Mouse (Mus musculus): Measurements from ENCODE around the gene Fat3. TPM values are rescaled to one million over a fixed set of nuclear protein-coding genes. Genes with fewer than 3 reads are reported as not detected.

Gene Fat3
- total RNA-seq, 2 experiments from 2014 or later: 66.0 to 81.2 TPM

DNA sequence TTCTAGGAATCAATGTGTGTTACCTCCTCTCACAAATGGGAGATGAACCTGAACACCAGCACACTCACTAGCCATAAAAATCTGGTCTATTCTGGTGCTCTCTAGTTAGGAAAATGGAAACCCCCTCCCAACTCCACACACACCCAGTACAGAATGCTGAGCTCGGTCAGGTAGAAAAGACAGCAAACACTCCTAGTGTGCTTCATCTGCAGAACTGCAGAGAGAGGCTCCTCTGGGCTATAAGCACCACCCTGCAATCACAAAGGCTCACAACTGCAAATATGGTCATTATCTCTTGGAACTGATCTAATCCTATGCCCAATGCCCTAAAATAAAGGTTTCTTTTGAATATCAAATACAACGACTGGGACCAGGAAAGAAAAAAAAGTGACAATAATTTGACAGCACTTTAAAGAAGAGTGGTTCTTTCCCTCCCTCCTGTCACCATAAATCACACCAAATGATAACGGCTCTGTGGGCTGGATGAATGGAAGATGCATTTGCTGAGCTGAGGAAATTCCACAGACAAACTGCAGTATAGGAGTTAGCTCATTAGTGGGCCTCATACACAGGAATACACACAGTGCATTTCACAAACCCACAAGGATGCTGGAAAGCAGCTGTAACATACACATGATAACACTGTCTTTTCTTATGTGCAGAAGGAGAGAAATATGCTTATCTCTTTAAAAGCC is 170.6 kb downstream of the Fat3 start:
- DNase-seq (ENCODE audit: low spot score in 2 of 2): no peak
- intact Hi-C loops (cut with DNase I): no loop called here

- intact Hi-C loops (cut with DNase I): no loop called here
- no peak for DNase-seq (ENCODE audit: low spot score in 2 of 2)
Observed at GRCm38 (mm10) chr9:16318957-16319356, 182.1 kb downstream of the Fat3 start.

GRCm38 (mm10) chr9:16312599-16313197 is 188.4 kb downstream of the Fat3 start:
- peak in 1 of 2 experiments; percentile 44 for DNase-seq (ENCODE audit: low spot score in 2 of 2)
- intact Hi-C loops (cut with DNase I): no loop called here

DNA sequence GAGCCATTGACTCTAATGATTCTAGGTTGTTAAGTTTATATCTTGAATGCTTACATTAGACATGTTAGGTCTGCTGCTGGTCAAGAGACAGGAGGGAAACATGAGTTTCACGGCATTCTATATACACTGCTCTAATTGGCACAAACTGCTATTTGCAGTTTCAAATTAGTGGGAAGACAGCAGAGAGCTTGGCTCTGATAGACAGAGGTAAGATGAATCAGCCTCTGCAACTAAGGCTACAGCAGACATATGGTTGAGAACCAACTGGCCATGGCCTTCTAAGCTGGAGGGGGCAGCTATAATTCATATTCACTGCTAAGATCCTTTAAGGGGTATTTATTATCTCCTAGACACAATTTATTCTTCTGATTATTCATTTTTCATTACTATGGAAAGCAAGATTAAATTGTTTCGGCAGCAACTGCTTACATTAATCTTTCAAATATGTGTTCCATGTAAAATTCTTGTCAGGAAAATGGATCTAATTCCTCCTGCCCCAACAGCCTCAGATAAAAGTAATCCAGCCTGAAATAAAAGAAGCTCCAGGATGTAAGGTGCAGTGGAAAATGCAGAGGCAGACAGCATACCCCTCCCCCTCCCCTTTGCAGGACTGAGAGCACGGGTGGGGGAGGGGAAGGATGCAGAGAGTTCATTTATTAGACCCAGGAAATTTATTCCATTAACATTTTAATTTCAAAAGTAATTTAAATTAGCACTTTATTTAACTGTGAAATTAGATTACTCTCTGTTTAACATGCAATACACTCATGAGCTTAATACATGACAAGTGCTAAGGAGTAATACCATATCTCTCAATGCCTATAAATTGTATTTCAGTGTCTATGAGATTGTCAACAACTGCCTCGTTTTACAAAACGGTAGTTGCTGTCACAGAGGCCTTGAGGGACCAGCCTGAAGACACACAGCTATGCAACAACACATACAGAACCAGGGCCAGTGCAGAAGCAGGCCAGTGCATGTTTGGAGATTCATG is 189.9 kb downstream of the Fat3 start:
- intact Hi-C loops (cut with DNase I): no loop called here
- DNase-seq (ENCODE audit: low spot score in 2 of 2): no peak

DNA sequence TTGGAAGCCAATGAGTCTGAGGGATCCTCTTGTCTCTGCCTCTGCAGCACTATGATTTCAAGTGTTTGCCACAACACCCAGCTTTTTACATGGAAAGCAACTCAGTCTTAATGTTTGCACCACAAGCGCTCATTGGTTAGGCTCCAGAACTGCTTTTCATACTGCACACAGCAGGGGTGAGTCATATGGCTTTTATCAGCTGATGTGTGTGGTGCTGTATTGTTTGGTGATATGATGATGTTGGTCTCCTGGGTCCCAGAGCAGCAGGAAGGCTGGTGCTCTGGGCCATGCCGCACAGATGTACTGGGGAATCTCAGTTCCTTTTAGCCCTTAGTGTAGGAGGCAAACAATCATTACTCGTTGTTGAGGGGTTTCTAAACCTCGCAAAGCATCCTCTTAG is 190.8 kb downstream of the Fat3 start:
- intact Hi-C loops (cut with DNase I): no loop called here
- DNase-seq (ENCODE audit: low spot score in 2 of 2): no peak

GRCm38 (mm10) chr9:16307789-16308188 is 193.3 kb downstream of the Fat3 start:
- intact Hi-C loops (cut with DNase I): no loop called here
- DNase-seq (ENCODE audit: low spot score in 2 of 2): no peak

DNA sequence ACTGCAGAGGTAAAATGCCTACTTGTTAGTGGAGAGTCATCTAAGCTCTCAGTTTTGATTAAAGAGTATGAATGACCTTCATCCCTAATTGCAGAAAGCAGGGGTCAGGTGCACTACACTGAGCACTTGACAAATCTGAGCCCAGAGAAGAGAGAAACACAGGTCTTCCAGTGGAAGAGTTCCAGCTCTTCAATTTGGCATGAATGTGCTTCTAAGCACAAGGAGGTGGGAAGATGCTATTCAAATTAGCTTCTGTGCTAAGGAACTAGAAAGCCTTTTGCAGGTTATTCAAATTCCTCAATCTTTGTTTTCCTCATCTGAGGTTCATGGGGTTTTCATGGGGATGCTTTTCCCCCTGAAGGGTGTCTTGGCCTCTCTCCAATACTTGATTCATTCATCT is 194.9 kb downstream of the Fat3 start:
- peak in 1 of 2 experiments; percentile 70 for DNase-seq (ENCODE audit: low spot score in 2 of 2)
- intact Hi-C loops (cut with DNase I): no loop called here

DNA sequence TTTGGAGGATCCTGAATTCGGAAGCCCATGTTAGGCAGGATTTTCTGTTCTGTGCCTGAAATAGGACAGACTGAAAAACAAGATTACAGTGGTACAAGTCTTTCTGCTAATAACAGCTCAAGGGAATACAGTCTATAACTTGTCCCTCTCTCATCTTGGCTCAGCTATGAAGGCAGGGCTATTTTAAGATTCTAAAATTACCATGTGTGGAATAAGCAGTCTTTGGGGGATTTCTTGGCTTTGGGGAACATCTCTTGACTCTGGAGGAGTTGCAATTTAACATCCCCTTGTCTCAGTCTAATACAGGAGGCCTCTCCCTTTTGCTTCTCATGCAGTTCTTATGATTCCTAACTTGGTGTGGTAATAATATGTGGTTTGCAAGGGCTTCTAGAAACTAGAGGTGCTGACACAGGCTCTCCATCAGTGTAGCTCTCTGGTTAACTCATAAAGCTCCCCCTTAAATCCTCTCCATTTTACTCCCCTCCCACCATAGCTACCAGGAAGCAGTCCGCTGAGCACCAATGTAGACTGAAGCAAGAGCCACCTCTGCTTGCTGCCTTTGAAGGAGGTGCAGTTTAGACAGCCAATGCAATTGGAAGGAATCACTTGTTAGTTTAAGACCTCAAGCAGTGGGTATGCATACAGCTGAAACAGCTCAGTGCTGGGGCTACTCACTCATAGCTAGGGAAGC is 195.5 kb downstream of the Fat3 start:
- intact Hi-C loops (cut with DNase I): no loop called here
- peak in 1 of 2 experiments; percentile 64 for DNase-seq (ENCODE audit: low spot score in 2 of 2)

- intact Hi-C loops (cut with DNase I): no loop called here
- DNase-seq (ENCODE audit: low spot score in 2 of 2): no peak
Observed at GRCm38 (mm10) chr9:16304949-16305348, 196.1 kb downstream of the Fat3 start.

- intact Hi-C loops (cut with DNase I): no loop called here
- no peak for DNase-seq (ENCODE audit: low spot score in 2 of 2)
Observed at GRCm38 (mm10) chr9:16302484-16302883, 198.6 kb downstream of the Fat3 start.

DNA sequence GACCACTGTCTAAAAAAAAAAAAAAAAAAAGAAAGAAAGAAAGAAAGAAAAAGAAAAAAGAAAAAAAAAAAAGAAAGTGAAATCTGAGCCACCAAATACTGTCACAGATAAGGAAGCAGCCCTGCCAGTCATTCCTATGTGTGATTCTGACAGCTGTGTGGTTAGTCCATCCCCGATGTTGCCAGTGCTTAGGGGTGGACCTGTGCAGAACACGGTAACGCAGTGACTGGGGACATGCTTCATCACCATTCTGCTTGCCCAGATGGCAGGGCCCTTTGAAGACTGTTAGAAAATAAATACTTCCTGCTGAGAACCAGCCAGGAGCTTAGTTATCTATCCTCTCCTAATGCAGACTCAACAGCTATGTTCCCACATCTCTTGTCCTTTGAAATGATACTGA is 203.2 kb downstream of the Fat3 start:
- no peak for DNase-seq (ENCODE audit: low spot score in 2 of 2)
- intact Hi-C loops (cut with DNase I): no loop called here

- no peak for DNase-seq (ENCODE audit: low spot score in 2 of 2)
- intact Hi-C loops (cut with DNase I): no loop called here
Observed at GRCm38 (mm10) chr9:16293928-16294806, 206.9 kb downstream of the Fat3 start.

GRCm38 (mm10) chr9:16292492-16292891 is 208.6 kb downstream of the Fat3 start:
- intact Hi-C loops (cut with DNase I): no loop called here
- no peak for DNase-seq (ENCODE audit: low spot score in 2 of 2)

DNA sequence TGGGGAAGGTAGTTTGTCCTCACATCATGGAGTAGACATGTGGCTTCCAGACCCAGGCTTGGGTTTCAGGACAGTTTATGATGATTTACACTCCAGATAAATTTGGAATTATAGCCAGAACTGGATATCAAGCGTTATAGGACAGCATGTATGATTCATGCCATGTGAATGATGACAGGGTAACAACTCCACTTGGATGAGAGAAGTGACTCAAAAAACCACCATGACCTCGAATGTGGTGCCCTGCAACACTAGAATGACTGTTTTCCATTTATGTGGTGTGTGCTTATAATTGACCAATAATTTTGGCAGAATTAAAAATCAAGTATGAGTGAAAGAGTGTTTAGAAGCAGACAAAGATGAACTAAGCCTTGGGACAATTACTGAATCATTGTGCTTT is 210.2 kb downstream of the Fat3 start:
- intact Hi-C loops (cut with DNase I): no loop called here
- DNase-seq (ENCODE audit: low spot score in 2 of 2): no peak

DNA sequence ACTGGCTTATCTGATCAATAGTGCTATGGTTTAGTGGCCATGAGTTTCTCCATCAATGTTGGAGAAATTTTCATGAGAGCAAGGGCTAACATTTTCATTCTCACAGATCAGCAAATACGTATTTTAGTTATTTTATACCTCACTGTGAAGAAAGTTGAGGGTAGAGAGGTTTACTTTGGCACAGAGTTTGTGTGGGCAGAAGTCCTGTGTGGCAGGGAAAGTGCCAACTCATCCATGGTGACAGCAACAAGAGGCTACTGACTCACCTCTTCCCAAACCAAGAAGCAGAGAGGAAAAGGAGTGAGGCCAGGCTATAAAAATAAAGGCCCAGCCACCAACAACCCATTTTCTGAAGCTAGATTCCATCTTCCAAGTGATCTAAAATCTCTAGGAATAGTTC is 218.1 kb downstream of the Fat3 start:
- peak in 1 of 2 experiments; percentile 68 for DNase-seq (ENCODE audit: low spot score in 2 of 2)
- intact Hi-C loops (cut with DNase I): loop anchor here (5.0 kb wide), 2 partner anchors 219 to 246 kb away; partner anchors contain the start of gene Fat3

DNA sequence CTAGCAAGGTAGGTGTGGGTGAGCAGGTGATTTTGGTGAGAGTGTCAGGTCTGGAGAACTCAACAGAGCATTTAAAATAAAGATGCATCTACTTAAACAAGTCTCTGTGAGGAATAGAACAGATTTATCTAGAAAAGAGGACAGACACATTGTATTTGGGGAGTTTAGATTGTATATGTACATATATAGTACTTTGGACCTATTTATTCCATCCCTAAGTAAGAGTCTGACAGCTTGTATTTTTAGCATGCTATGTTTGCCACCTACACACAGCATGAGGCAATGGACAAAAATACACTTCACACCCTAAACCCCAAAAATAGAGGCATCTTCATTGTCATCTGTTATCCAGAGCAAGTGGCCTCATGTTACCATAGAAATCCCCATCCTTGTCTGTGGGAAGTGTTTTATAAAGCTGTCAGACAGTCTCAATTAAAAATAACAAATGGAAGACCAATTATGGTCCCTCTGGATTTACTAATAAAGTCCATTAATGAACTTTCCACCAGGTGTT is 218.7 kb downstream of the Fat3 start:
- intact Hi-C loops (cut with DNase I): loop anchor here (1.0 to 5.0 kb wide), 3 partner anchors 168 to 245 kb away; partner anchors contain the start of gene Fat3
- peak in 1 of 2 experiments; percentile 90 for DNase-seq (ENCODE audit: low spot score in 2 of 2)

- intact Hi-C loops (cut with DNase I): no loop called here
Observed at GRCm38 (mm10) chr9:16275589-16275988, 225.5 kb downstream of the Fat3 start.

GRCm38 (mm10) chr9:16274130-16274529 is 227.0 kb downstream of the Fat3 start:
- DNase-seq (ENCODE audit: low spot score in 2 of 2): no peak
- intact Hi-C loops (cut with DNase I): loop anchor here (5.0 kb wide), 1 partner anchor 247 kb away; no protein-coding TSS in a partner anchor

More at GRCm38 (mm10) chr9:16275589-16275988, 225.5 kb downstream of the Fat3 start:
- DNase-seq (ENCODE audit: low spot score in 2 of 2): no peak
